ENCODE assay signal across 12 mouse cellular contexts in the genomic region with DNA sequence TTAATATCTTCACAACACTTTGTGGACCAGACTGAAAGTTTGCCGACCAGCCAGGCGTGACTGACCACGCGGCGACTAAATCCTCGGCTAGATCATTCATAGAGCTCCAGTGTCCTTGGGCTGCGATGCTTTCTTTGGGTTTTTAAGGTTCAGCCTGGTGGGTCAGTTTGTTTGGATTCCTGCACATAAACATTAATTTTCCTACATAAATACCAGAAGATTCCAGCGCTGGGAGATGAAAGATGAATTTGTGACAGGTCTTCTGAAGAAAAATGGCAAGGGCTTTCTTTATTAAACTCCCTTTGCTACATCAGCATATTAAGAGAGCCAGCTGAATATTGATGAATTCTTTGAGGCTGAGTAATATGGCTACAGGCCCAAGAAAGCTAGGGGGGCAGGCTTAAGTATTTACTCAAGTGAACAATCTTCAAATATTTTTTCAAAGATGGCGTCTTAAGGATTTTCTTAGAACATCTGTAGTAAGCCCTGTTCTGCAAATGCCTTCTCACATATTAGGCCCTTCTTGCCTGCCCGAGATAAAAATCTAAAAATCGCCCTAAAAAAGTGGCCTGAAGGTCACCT.
DNase-seq lines count a peak whose midpoint lies in the region; ATAC-seq lines count a peak whose summit lies in the region.
"Had no signal": no experiment of that assay in that cellular context is flagged by ENCODE, and none has a peak within 500 bp of the region (broad histone marks: within the 10 kb centered on the region; RNA-seq: fewer than 3 reads in every experiment).

No protein-coding gene starts in this region.

- peak overlapping the region; percentile 93 for H3K27ac ChIP-seq in heart, embryonic 11.5 days (ENCODE audit: low read depth, low read length)
- no peak overlapping the region for H3K27ac ChIP-seq in midbrain, embryonic 10.5 days (replicated peaks)
- no peak overlapping the region for H3K27ac ChIP-seq in midbrain, embryonic 15.5 days
- H3K27ac ChIP-seq in stomach, embryonic 15.5 days, result no peak overlapping the region
- H3K27ac ChIP-seq: layer of hippocampus, adult 2 months had no signal

- no peaks in the 10 kb centered on the region for H3K9me3 ChIP-seq in heart, embryonic 11.5 days (replicated peaks; ENCODE audit: control insufficient read depth, low read length)
- H3K9me3 ChIP-seq in midbrain, embryonic 10.5 days (replicated peaks), result 0 out of 2 replicates have a peak, but pooled peaks cover 3% of the 10 kb centered on the region
- H3K9me3 ChIP-seq in midbrain, embryonic 15.5 days, result no peaks in the 10 kb centered on the region
- H3K9me3 ChIP-seq in stomach, embryonic 15.5 days, result no peaks in the 10 kb centered on the region

- WGBS in heart, embryonic 11.5 days (ENCODE audit: insufficient replicate concordance), result 23% methylated on average over 11 of the region's 11 CpGs
- WGBS in midbrain, embryonic 10.5 days, result 26% methylated on average over 11 of the region's 11 CpGs
- WGBS in midbrain, embryonic 15.5 days, result 36% methylated on average over 11 of the region's 11 CpGs
- 29% methylated on average over 11 of the region's 11 CpGs for WGBS in stomach, embryonic 15.5 days

- H3K4me3 ChIP-seq in heart, embryonic 11.5 days (ENCODE audit: low read depth, low read length), result no peak overlapping the region
- peak overlapping the region; percentile 47 for H3K4me3 ChIP-seq in midbrain, embryonic 10.5 days
- H3K4me3 ChIP-seq in midbrain, embryonic 15.5 days, result no peak overlapping the region
- no peak overlapping the region for H3K4me3 ChIP-seq in stomach, embryonic 15.5 days (replicated peaks)
- H3K4me3 ChIP-seq: layer of hippocampus, adult 2 months had no signal

- peaks cover 3% of the 10 kb centered on the region; the same call in 1 of the 2 replicates for H3K4me1 ChIP-seq in heart, embryonic 11.5 days (ENCODE audit: control insufficient read depth, insufficient read depth, low read length)
- peaks cover 23% of the 10 kb centered on the region for H3K4me1 ChIP-seq in midbrain, embryonic 10.5 days
- no peaks in the 10 kb centered on the region; the same call in 1 of the 2 replicates for H3K4me1 ChIP-seq in midbrain, embryonic 15.5 days
- H3K4me1 ChIP-seq in stomach, embryonic 15.5 days, result no peaks in the 10 kb centered on the region

- no peaks in the 10 kb centered on the region for H3K27me3 ChIP-seq in heart, embryonic 11.5 days (ENCODE audit: control insufficient read depth, insufficient read depth, low read length)
- peaks cover 41% of the 10 kb centered on the region for H3K27me3 ChIP-seq in midbrain, embryonic 10.5 days (ENCODE audit: low read depth, poor library complexity, severe bottlenecking)
- peaks cover 3% of the 10 kb centered on the region; the same call in 1 of the 2 replicates for H3K27me3 ChIP-seq in midbrain, embryonic 15.5 days (replicated peaks)
- H3K27me3 ChIP-seq in stomach, embryonic 15.5 days (replicated peaks), result no peaks in the 10 kb centered on the region

- peak overlapping the region; percentile 82 for H3K9ac ChIP-seq in heart, embryonic 11.5 days (ENCODE audit: low read depth, low read length)
- no peak overlapping the region for H3K9ac ChIP-seq in midbrain, embryonic 15.5 days
- H3K9ac ChIP-seq in stomach, embryonic 15.5 days, result no peak overlapping the region

- no peak for ATAC-seq in heart, embryonic 11.5 days (replicated peaks; ENCODE audit: insufficient number of reproducible peaks, low FRiP score, low TSS enrichment)
- no peak for ATAC-seq in midbrain, embryonic 15.5 days (replicated peaks)
- no peak for ATAC-seq in stomach, embryonic 15.5 days (ENCODE audit: insufficient read depth, low FRiP score, low read depth)

- H3K4me2 ChIP-seq in heart, embryonic 11.5 days, result peak overlapping the region; percentile 69
- no peak overlapping the region for H3K4me2 ChIP-seq in midbrain, embryonic 15.5 days
- H3K4me2 ChIP-seq in stomach, embryonic 15.5 days, result peak overlapping the region; percentile 57

- no peaks in the 10 kb centered on the region for H3K36me3 ChIP-seq in heart, embryonic 11.5 days (ENCODE audit: control insufficient read depth, insufficient read depth, low read length)
- H3K36me3 ChIP-seq in midbrain, embryonic 10.5 days, result no peaks in the 10 kb centered on the region
- no peaks in the 10 kb centered on the region for H3K36me3 ChIP-seq in midbrain, embryonic 15.5 days (replicated peaks)
- H3K36me3 ChIP-seq in stomach, embryonic 15.5 days, result no peaks in the 10 kb centered on the region

- no peak for DNase-seq in heart, adult 8-10 months (ENCODE audit: low spot score)
- DNase-seq in midbrain, embryonic 10.5 days (ENCODE audit: low spot score), result no peak
- peak; percentile 29 for DNase-seq in heart, postnatal 4 days
- DNase-seq in thymus, postnatal 10 days (ENCODE audit: low spot score in 2 of 2), result no peak
- no peak for DNase-seq in cerebellum, postnatal 25 days
- DNase-seq: gastrocnemius, postnatal 36 days; lung, postnatal 4 days; thymus, adult 18-20 months had no signal
